Mouse (Mus musculus) embryonic facial prominence, embryonic 11.5 days (tissue): ENCODE measurements around the gene Pld3. TPM values are rescaled to one million over a fixed set of nuclear protein-coding genes. Genes with fewer than 3 reads are reported as not detected.
"Not testable (repeated sequence)": the region's sequence is repeated elsewhere in the genome, so short reads cannot be mapped to it uniquely, and the experiment has no call there.

Source experiments
- ATAC-seq: fragments of 200-750 bp; cut with Nextera tagmentation; replicated peaks from 2 replicates; pipeline ENCODE4 v1.8.0; 2017; ENCODE audit warnings: low read depth; ENCODE audit not compliant: insufficient number of reproducible peaks, low FRiP score, low TSS enrichment
- DNase-seq: peaks from one replicate; pipeline ENCODE4 v3.0.0-alpha.2; 2015; ENCODE audit warnings: low spot score
- H3K27ac ChIP-seq: fragments of 300-500 bp; sonication (generic); replicated peaks from 2 replicates; pipeline ENCODE4 v1.5.1; 2014; ENCODE audit warnings: mild to moderate bottlenecking, low read depth, low read length, control low read depth
- H3K27me3 ChIP-seq: fragments of 300-500 bp; sonication (generic); 2 replicates; pipeline ENCODE4 v1.6.1; 2014; ENCODE audit warnings: mild to moderate bottlenecking, low read length, moderate library complexity, mixed read lengths; ENCODE audit not compliant: control insufficient read depth, insufficient read depth
- H3K36me3 ChIP-seq: fragments of 300-500 bp; sonication (generic); replicated peaks from 2 replicates; pipeline ENCODE4 v1.6.1; 2014; ENCODE audit warnings: low read depth, mild to moderate bottlenecking, low read length, moderate library complexity, mixed read lengths; ENCODE audit not compliant: control insufficient read depth, insufficient read depth
- H3K4me1 ChIP-seq: fragments of 300-500 bp; sonication (generic); 2 replicates; pipeline ENCODE4 v1.6.1; 2014; ENCODE audit warnings: low read length, mixed read lengths; ENCODE audit not compliant: control insufficient read depth, insufficient read depth
- H3K4me2 ChIP-seq: fragments of 300-500 bp; sonication (generic); 2 replicates; pipeline ENCODE4 v1.6.1; 2014; ENCODE audit warnings: low read depth, mild to moderate bottlenecking, control low read depth, low read length, moderate library complexity
- H3K4me3 ChIP-seq: fragments of 300-500 bp; sonication (generic); 2 replicates; pipeline ENCODE4 v1.5.1; 2014; ENCODE audit warnings: low read depth, low read length, control low read depth
- H3K9ac ChIP-seq: fragments of 300-500 bp; sonication (generic); replicated peaks from 2 replicates; pipeline ENCODE4 v1.6.1; 2014; ENCODE audit warnings: mild to moderate bottlenecking, control low read depth, low read length
- H3K9me3 ChIP-seq: fragments of 300-500 bp; sonication (generic); replicated peaks from 2 replicates; pipeline ENCODE4 v1.6.1; 2016; ENCODE audit warnings: mild to moderate bottlenecking, low read length, inconsistent platforms, mixed read lengths; ENCODE audit not compliant: control insufficient read depth
- WGBS: fragments of 180-500 bp; shearing (Covaris S2); extraction: QIAGEN DNeasy Blood & Tissue Kit; methylation state at CpG from one replicate; pipeline ENCODE4 v1.1.7; 2014; 5-methylcytosine and 5-hydroxymethylcytosine counted together
- polyA plus RNA-seq: library from polyadenylated mRNA; unstranded; fragments of >200 nt; fragmentation: Nextera tagmentation; extraction: Ambion mirVana; gene quantifications from 2 replicates; pipeline ENCODE4 v1.2.1, GENCODE M21; 2014

Pld3 gene
- polyA plus RNA-seq, 1 experiment from 2014 or later, result 57.1 TPM

DNA sequence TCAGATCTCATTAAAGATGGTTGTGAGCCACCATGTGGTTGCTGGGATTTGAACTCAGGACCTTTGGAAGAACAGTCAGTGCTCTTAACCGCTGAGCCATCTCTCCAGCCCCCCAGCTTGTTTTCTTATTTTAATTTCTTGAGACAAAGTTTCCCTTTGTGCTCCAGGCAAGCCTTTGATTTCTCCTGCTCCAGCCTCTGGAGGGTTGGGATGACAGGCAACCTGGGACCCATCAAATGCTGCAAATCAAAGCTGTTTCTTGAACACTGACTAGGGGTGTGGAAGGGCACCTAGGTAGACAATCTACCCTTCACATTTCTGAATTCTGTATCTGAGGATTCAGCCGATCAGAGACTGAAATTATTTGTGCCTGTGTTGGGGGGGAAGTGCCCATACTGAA, 42.2 kb downstream of the Pld3 start:
- H3K9ac ChIP-seq, result no peak overlapping the region
- DNase-seq (no peak), ATAC-seq (no peak)
- H3K9me3 ChIP-seq, result no peaks in the 10 kb centered on the region
- no peak overlapping the region for H3K27ac ChIP-seq
- no peaks in the 10 kb centered on the region for H3K4me1 ChIP-seq
- H3K4me3 ChIP-seq, result no peak overlapping the region
- WGBS, result 85% methylated on average over 2 of the region's 2 CpGs
- no peak overlapping the region for H3K4me2 ChIP-seq
- no peaks in the 10 kb centered on the region for H3K36me3 ChIP-seq
- H3K27me3 ChIP-seq, result no peaks in the 10 kb centered on the region

DNA sequence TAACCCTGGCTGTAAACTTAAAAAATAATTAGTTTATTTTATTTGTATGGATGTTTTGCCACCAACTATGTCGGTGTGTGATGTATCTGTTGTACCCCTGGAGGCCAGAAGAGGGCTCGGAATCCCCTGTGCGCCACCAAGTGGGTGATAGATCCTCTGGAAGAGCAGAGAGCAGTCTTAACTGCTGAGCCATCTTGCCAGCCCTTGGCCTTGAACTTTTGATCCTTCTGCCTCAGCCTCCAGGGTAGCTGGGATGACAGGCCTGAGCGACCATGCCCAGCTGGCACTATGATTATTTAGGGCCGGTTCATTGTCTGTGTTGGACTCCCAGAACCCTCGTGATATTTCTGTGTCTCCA, 44.4 kb downstream of the Pld3 start:
- WGBS, result 24% methylated on average over 6 of the region's 6 CpGs
- no peaks in the 10 kb centered on the region for H3K36me3 ChIP-seq
- ATAC-seq, result peak; percentile 27; the same call in 1 of the 2 replicates

DNA sequence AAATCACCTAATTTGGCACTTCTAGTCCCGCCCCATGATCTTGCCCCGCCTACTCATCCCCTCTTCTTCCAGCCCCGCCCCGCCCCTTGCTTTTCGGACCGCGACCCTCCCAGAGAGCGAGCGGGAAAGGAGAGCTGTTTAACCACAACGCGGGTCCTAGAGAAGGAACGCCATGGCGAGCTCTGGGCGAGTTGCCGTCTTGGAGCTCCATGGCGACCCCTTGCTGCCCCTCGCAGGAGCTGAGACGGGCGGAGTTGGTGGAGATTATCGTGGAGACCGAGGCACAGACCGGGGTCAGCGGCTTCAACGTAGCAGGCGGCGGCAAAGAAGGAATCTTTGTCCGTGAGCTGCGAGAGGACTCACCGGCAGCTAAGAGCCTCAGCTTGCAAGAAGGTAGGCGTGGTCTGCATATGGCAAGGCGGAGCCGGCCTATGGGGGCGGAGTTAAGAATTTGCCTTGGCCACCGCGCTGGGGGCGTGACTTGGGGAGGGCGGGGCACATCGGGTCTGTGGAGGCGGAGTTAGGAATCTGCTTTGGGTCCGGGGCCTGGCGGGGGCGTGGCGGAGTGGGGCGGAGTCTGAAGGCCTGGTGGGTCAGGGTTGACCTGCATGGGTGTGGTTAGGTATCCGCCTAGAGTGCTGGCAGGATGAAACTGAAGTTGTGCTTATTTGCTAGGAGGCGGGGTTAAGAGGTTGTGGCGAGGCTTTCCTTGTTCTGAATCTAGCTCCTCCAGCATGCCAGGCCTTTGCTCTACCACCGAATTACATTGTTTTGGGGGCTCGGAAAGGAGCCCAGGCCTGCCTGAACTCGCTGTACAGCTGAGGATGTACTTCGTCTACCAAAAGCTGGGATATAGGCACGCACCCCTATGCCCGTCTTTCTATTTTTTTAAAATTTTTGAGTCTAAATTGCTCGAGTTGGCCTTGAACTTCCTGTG, 45.0 kb downstream of the Pld3 start:
- Histone ChIP-seq H3K4me3 (peak overlapping the region; percentile 42), H3K27me3 (no peaks in the 10 kb centered on the region), H3K4me1 (no peaks in the 10 kb centered on the region), H3K4me2 (peak overlapping the region; percentile 43), H3K27ac (peak overlapping the region; percentile 94), H3K9ac (peak overlapping the region; percentile 73), H3K9me3 (no peaks in the 10 kb centered on the region), H3K36me3 (no peaks in the 10 kb centered on the region)
- ATAC-seq, result peak; percentile 86
- peak; percentile 99 for DNase-seq
- under 1% methylated on average over 54 of the region's 54 CpGs for WGBS

More for the DNA sequence above, 44.4 kb downstream of the Pld3 start:
- peak overlapping the region; percentile 42; the same call in 1 of the 2 replicates for H3K4me3 ChIP-seq
- H3K4me1 ChIP-seq, result no peaks in the 10 kb centered on the region
- no peaks in the 10 kb centered on the region for H3K27me3 ChIP-seq
- peak; percentile 68 for DNase-seq
- no peaks in the 10 kb centered on the region for H3K9me3 ChIP-seq
- H3K4me2 ChIP-seq, result peak overlapping the region; percentile 43
- H3K9ac ChIP-seq, result no peak overlapping the region
- H3K27ac ChIP-seq, result 0 out of 2 replicates have a peak overlapping the region, but pooled peaks have one; percentile 94

DNA sequence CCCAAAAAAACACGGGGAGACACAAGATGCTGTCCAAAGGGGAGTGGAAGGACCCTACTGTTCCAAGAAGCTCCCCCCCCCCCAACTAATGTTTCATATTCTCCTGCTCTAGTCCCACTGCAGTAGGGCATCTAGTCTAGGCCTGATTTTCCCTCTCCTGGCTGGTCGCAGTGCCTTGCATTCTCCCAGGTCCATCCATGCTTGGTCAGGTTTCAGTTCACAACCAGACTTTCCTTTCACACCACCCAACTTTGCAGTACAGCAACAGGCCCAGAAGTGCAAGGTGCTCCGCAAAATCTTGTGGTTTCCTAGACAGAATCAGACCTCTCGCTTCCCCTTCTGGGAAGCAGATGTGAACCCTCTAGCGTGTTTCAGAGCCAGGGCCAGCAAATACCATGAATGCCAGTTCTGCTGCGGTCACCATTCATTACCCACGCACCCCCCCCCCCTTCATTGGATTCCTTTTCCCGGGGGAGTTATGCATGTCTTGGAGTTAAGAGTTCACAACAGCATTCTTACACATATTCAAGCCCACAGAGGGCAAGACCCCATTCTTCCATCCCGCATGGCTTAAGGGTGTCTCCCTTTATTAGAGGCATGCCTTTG, 46.1 kb downstream of the Pld3 start:
- H3K4me3 ChIP-seq, result peak overlapping the region; percentile 42; the same call in 1 of the 2 replicates

DNA sequence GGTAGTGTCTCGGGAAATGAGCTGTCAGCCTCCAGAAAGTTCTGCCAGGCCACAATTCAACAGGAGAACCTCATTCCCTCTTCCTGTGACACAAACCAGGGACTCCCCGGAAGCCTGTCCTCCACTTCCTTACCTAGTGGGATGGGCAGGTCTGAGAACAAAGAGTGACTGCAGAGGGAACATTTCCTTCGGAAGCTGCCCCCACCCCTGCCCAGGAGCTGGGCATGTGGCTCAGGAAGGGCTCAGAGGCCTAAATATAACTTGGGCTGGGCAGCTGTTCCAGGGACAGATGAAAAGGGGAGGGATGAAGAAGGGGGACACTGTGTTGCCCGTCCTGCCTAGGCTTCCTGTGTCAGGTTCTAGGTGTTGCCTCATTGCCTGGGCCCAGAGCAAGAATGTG, 51.4 kb downstream of the Pld3 start:
- Histone ChIP-seq H3K4me1 (no peaks in the 10 kb centered on the region), H3K27me3 (no peaks in the 10 kb centered on the region), H3K27ac (no peak overlapping the region), H3K9ac (no peak overlapping the region), H3K4me3 (no peak overlapping the region), H3K36me3 (no peaks in the 10 kb centered on the region), H3K9me3 (no peaks in the 10 kb centered on the region), H3K4me2 (no peak overlapping the region)
- DNase-seq (no peak), ATAC-seq (no peak)
- 54% methylated on average over 4 of the region's 4 CpGs for WGBS

More for the DNA sequence above, 46.1 kb downstream of the Pld3 start:
- H3K27me3 ChIP-seq, result no peaks in the 10 kb centered on the region
- no peaks in the 10 kb centered on the region for H3K4me1 ChIP-seq
- H3K27ac ChIP-seq, result no peak overlapping the region
- ATAC-seq, result no peak
- no peak overlapping the region for H3K9ac ChIP-seq
- peak overlapping the region; percentile 43; the same call in 1 of the 2 replicates for H3K4me2 ChIP-seq
- peak; percentile 33 for DNase-seq
- no peaks in the 10 kb centered on the region for H3K9me3 ChIP-seq
- H3K36me3 ChIP-seq, result no peaks in the 10 kb centered on the region
- WGBS, result 45% methylated on average over 9 of the region's 9 CpGs

DNA sequence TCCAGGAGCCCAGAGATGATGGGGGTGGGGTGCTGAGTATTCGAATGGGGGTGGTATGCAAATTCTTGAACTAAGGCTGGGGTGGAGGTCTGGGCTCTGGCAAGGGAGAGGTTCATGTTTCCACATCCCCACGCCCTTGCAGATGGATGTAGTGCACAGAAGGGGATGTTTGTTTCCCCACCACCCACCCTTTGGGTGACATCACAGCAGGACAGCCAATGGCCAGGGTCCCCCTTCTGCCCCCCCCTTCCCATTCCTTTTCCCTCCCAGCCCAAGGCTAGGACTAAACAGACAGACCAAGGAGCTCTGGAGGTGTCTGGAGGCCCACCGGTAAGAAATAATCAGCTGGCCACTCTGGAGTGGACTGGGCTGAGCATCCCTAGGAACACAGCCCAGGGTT, 54.0 kb downstream of the Pld3 start, which contains the start of gene Prx:
Gene Prx (plus strand): TSS at position 289 of the 400 bp plus-strand sequence.
- WGBS, result 39% methylated on average over 3 of the region's 3 CpGs
- H3K4me1 ChIP-seq, result no peaks in the 10 kb centered on the region
- no peaks in the 10 kb centered on the region for H3K9me3 ChIP-seq
- H3K36me3 ChIP-seq, result no peaks in the 10 kb centered on the region
- no peak within 1 kb of the TSS for H3K9ac ChIP-seq
- no peak within 1 kb of the TSS for H3K4me2 ChIP-seq
- DNase-seq, result peak; percentile 11
- no peaks in the 10 kb centered on the region for H3K27me3 ChIP-seq
- no peak within 1 kb of the TSS for H3K27ac ChIP-seq
- no peak within 1 kb of the TSS for H3K4me3 ChIP-seq
- ATAC-seq, result 0 out of 2 replicates have a peak, but pooled peaks have one; percentile 22

DNA sequence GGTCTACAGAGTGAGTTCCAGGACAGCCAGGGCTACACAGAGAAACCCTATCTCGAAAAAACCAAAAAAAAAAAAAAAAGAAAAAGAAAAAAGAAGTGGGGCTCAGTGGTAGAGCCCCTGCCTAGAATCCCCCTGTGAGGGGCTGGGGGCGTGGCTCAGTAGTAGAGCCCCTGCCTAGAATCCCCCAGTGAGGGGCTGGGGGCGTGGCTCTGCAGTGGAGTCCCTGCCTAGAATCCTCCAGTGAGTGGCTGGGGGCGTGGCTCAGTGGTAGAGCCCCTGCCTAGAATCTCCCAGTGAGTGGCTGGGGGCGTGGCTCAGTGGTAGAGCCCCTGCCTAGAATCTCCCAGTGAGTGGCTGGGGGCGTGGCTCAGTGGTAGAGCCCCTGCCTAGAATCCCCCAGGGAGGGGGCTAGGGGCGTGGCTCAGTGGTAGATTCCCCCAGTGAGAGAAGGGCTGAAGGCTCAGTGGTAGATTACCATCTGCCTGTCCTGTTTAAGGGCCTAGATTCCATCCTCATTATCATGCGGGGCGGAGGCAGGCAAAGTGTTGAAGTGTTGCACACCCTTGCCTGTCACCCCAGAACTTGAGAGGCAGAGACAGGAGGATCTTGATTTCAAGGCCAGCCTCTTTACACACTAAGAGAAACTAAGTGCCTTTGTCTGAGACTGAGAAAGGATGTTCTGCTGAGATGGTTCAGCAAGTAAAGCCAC, 58.2 kb downstream of the Pld3 start:
- not testable (repeated sequence) for H3K36me3 ChIP-seq, ATAC-seq, DNase-seq, H3K4me1 ChIP-seq, H3K9ac ChIP-seq, H3K4me3 ChIP-seq, H3K27me3 ChIP-seq, H3K4me2 ChIP-seq, H3K27ac ChIP-seq, H3K9me3 ChIP-seq
- WGBS, result 93% methylated on average over 9 of the region's 9 CpGs
